Mouse (Mus musculus) adipocyte (in vitro differentiated cells): ENCODE measurements around the gene Rnf19b.

Experiments used
- DNase-seq: peaks from one replicate; pipeline ENCODE4 v3.0.0-alpha.2; 2016; ENCODE audit warnings: low spot score

The Rnf19b gene

GRCm38 (mm10) chr4:129120520-129121445 is 62.7 kb downstream of the Rnf19b start:
- no peak for DNase-seq

GRCm38 (mm10) chr4:129121569-129122086 is 63.6 kb downstream of the Rnf19b start, which contains the start of gene Hpca:
Gene Hpca (minus strand): TSS chr4:129122036.
- DNase-seq: no peak

DNA sequence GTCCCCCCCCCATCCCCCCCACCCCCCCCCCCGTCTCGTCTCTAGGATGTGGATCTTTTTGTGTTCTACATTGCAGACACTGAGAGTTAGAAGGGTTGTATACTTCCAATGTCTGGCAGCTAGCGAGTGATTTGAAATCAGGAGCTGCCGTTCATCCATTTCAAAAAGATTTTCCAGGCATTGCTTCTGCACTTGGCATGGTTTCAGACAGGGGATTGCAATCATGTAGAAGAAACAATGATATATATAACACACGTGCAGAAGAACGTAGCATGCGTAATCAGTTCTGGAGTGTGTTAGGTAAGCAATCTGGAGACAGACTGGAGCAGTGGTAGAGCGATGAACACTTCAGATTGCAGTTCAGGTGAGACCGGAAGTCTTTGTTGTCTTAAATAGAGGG is 64.0 kb downstream of the Rnf19b start:
- no peak for DNase-seq

GRCm38 (mm10) chr4:129122719-129123118 is 64.6 kb downstream of the Rnf19b start:
- DNase-seq: no peak

DNA sequence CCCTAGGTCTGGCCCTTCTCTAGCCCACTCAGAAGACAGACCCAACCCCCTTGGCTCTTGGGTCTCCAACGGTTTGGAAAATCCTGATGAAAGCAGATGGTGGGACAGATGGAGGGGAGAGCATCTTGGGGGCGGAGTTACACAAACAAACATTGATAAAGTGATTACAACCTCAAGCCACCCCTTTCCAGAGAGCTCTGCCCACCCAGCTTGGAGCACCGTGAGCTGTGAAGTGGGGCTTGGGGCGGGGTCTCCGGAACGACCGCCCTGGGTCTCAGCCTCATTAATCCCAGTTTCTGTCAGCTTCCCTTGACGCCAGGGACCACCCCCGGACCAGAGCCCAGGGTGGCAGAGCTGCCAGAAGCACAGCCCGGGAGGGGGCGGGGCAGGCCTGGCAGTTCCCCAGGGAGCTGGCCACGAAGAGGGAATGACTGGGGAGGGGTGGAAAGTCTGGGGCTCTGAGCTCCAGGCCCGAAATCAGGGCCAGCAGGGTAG is 66.6 kb downstream of the Rnf19b start:
- no peak for DNase-seq

- peak; percentile 62 for DNase-seq
These were observed 67.8 kb downstream of the Rnf19b start for GRCm38 (mm10) chr4:129125736-129126451.

DNA sequence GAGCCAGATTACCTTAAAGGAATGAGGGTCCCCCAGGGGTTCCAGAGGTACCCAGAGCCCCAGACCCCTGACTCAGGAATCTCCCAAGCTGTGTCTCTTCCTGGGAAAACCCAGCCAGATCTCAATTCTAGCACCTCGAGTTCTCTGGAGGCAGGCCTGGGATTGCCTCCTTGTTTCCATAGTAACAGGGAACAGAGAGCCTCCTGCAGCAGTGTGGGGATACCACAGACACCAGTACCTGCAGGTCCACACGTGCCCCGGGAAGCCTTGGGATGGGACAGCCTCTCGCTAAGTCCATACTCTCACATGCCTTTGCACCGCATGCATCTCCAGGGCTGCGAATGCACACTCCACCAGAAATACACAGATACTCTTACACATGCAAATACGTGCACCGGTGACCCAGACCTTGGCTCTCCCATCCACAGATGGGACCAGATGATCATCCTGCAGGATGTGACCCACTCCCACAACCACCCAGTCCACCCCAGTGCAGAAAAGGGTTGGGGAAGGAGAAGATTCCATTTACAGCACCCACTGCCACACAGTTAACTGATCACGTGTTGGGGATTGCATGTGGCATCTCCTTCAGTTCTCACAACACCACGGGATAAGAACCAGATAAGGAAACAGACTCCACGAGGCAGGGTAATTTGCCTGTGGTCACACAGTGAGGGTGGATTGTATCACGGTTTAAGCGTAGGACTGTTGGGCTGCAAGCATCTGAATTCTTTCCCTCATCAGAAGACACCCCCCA is 70.7 kb downstream of the Rnf19b start:
- no peak for DNase-seq

GRCm38 (mm10) chr4:129129387-129129786 is 71.3 kb downstream of the Rnf19b start:
- DNase-seq: no peak

- DNase-seq: peak; percentile 57
These were observed 72.1 kb downstream of the Rnf19b start for GRCm38 (mm10) chr4:129130149-129130548.

GRCm38 (mm10) chr4:129130755-129131303 is 72.8 kb downstream of the Rnf19b start:
- DNase-seq: no peak

DNA sequence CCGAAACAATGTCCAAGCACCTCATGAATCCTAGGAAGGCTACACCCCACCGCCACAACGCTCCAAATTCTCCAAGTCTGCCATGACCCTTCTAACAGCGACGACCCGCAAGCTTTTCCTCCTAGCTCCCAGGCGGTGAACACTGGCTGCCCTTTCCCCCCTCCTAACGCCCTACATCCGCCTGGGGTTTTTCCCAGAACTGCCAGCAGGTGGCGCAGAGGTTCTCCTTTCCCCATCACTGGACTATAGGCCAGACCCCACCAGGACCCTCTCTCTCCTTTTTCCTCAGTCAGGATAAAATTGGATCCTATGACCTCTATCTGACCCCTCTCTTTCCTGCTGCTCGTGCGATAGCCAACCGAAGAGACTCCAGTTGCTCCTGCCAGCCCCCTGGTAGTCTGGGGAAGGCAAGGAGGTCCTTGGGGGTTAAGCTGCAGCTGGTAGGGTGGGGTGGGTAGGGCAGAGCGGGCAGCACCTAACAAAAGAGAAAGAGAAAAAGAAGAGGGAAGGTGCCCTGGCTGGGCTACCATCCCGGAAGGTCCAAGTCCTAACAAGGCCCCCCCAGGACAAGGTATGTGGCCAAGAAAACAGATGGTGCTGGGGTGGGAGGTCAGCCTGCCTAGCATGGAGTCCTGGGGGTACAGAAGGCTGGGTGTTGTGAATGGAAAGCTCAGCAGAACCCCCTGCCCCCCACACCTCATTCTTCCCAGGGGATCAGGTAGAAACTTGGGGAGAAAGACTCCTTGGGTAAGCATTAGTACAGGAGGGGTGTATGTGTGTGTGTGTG is 76.9 kb downstream of the Rnf19b start:
- DNase-seq: peak; percentile 60
